Mouse (Mus musculus) midbrain, embryonic 12.5 days (tissue): ENCODE results near the gene Ccn6. TPM values are rescaled to one million over a fixed set of nuclear protein-coding genes. Genes with fewer than 3 reads are reported as not detected.
A peak's percentile ranks its signal among the peaks of the same experiment; 100 is the strongest.
"Not testable (repeated sequence)": the region's sequence is repeated elsewhere in the genome, so short reads cannot be mapped to it uniquely, and the experiment has no call there.

ENCODE experiments used
- ATAC-seq: fragments of 200-750 bp; cut with Nextera tagmentation; 2 replicates; pipeline ENCODE4 v1.8.0; 2017; ENCODE audit warnings: low read depth, moderate TSS enrichment, moderate library complexity; ENCODE audit not compliant: low FRiP score
- H3K27ac ChIP-seq: fragments of 300-500 bp; sonication (generic); replicated peaks from 2 replicates; pipeline ENCODE4 v1.5.1; 2016; ENCODE audit warnings: mild to moderate bottlenecking
- H3K27me3 ChIP-seq: fragments of 300-500 bp; sonication (generic); 2 replicates; pipeline ENCODE4 v1.6.1; 2016; ENCODE audit warnings: mild to moderate bottlenecking
- H3K36me3 ChIP-seq: fragments of 300-500 bp; sonication (generic); 2 replicates; pipeline ENCODE4 v1.6.1; 2016
- H3K4me1 ChIP-seq: fragments of 300-500 bp; sonication (generic); 2 replicates; pipeline ENCODE4 v1.6.1; 2016
- H3K4me2 ChIP-seq: fragments of 300-500 bp; sonication (generic); replicated peaks from 2 replicates; pipeline ENCODE4 v1.6.1; 2016; ENCODE audit warnings: mild to moderate bottlenecking, moderate library complexity
- H3K4me3 ChIP-seq: fragments of 300-500 bp; sonication (generic); 2 replicates; pipeline ENCODE4 v1.5.1; 2016; ENCODE audit warnings: mild to moderate bottlenecking
- H3K9ac ChIP-seq: fragments of 300-500 bp; sonication (generic); replicated peaks from 2 replicates; pipeline ENCODE4 v1.6.1; 2016; ENCODE audit warnings: mild to moderate bottlenecking, moderate library complexity
- H3K9me3 ChIP-seq: fragments of 300-500 bp; sonication (generic); 2 replicates; pipeline ENCODE4 v1.6.1; 2016; ENCODE audit warnings: mild to moderate bottlenecking
- WGBS: fragments of 180-500 bp; shearing (Covaris S2); methylation state at CpG from one replicate; pipeline ENCODE4 v1.1.7; 2016; 5-methylcytosine and 5-hydroxymethylcytosine counted together
- polyA plus RNA-seq: library from polyadenylated mRNA; unstranded; fragments of >200 nt; fragmentation: Nextera tagmentation; extraction: Ambion mirVana; gene quantifications from 2 replicates; pipeline ENCODE4 v1.2.1, GENCODE M21; 2016

The Ccn6 gene
- polyA plus RNA-seq: 0.24 and 0.28 TPM in 2 replicates

GRCm38 (mm10) chr10:39163694-39164093 lies at the start of gene Ccn6:
TSS of gene Ccn6 (minus strand) at chr10:39163794.
- Histone ChIP-seq H3K27me3 (peaks cover 17% of the 10 kb centered on the region; the same call in 1 of the 2 replicates), H3K36me3 (no peaks in the 10 kb centered on the region), H3K9me3 (no peaks in the 10 kb centered on the region), H3K27ac (no peak within 1 kb of the TSS), H3K4me3 (no peak within 1 kb of the TSS), H3K9ac (no peak within 1 kb of the TSS), H3K4me2 (no peak within 1 kb of the TSS), H3K4me1 (0 out of 2 replicates have a peak, but pooled peaks cover 3% of the 10 kb centered on the region)
- WGBS: 84% methylated on average over 10 of the region's 10 CpGs
- no peak for ATAC-seq

DNA sequence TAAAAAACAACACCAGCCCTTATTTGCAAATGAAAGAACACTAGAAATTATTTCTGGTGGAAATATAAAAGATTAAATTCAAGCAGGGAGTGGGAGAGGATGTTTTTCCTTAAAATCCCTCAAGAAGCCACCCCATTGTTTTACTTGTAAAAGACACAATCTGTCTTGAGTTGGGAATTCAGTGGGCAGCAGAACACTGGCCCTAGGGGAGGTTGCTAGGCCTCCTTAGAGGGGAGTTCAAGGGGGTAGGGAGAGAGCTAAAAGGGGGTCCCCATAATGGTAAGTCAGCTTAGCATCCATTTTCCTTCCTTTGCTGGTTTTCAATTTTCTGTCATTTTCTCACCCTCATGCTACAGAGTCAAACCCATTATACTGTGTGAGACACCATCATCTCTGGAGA lies 46.4 kb upstream of the Ccn6 start:
- ATAC-seq: peak; percentile 63
- Histone ChIP-seq H3K27me3 (no peaks in the 10 kb centered on the region), H3K4me3 (no peak overlapping the region)

GRCm38 (mm10) chr10:39209161-39210025 lies 45.8 kb upstream of the Ccn6 start:
- ATAC-seq: peak; percentile 92
- Histone ChIP-seq H3K27me3 (no peaks in the 10 kb centered on the region), H3K4me2 (peak overlapping the region; percentile 21; the same call in 1 of the 2 replicates), H3K27ac (peak overlapping the region; percentile 88), H3K4me3 (no peak overlapping the region), H3K9ac (no peak overlapping the region), H3K4me1 (peaks cover 14% of the 10 kb centered on the region), H3K9me3 (peaks cover 5% of the 10 kb centered on the region; the same call in 1 of the 2 replicates), H3K36me3 (no peaks in the 10 kb centered on the region)
- 23% methylated on average over 10 of the region's 10 CpGs for WGBS

More for the DNA sequence above, 46.4 kb upstream of the Ccn6 start:
- Histone ChIP-seq H3K9me3 (peaks cover 1% of the 10 kb centered on the region; the same call in 1 of the 2 replicates), H3K36me3 (no peaks in the 10 kb centered on the region), H3K27ac (peak overlapping the region; percentile 88), H3K4me1 (peaks cover 14% of the 10 kb centered on the region), H3K4me2 (no peak overlapping the region), H3K9ac (no peak overlapping the region)

DNA sequence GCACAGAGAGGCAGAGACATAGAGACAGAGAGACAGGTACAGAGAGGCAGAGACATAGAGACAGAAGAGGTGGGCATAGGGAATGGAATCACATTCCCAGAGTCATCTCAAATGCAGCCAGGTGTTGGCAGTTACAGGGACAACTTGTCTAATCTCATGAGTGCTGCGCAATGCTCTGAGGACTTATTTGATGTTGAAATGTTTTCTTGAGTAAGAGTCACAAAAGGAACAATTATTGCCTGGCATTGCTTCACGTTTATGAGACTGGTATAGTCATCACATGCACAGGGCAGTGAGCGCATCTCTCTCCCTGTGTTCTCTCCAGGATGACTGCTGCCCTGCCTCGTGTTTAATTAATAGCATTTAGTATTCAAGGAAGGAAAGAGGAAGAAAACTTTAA lies 45.1 kb upstream of the Ccn6 start:
- Histone ChIP-seq H3K36me3 (no peaks in the 10 kb centered on the region), H3K27me3 (no peaks in the 10 kb centered on the region), H3K9ac (no peak overlapping the region), H3K4me2 (no peak overlapping the region), H3K4me1 (peaks cover 14% of the 10 kb centered on the region), H3K4me3 (no peak overlapping the region), H3K9me3 (peaks cover 11% of the 10 kb centered on the region; the same call in 1 of the 2 replicates), H3K27ac (peak overlapping the region; percentile 88)
- 78% methylated on average over 4 of the region's 4 CpGs for WGBS
- ATAC-seq: no peak

DNA sequence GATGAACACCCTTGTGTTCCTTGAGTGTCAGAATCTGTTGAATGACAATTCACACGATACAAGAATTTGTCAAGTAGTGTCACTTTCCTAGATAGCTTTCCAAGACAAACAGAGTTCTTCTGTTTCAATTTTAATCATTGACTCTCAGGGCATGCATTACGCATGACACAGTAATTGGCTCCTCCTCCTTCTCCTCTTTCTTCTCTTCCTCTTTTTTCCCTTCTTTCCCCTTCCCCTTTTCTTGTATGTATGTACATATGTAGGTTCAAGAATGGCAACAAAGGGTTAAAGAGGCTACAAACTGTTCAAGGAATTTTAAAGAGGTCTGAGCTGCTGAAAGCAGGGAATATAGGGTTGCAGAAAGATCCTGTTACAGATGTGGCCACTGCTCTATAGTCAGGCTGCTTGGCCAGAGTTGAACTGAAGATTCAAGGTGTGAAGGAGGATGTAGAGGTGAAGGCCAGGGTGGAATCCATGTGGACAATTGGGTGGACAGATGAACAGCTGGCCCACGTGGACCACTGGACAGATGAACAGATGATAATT lies 43.8 kb upstream of the Ccn6 start:
- H3K9ac ChIP-seq: no peak overlapping the region
- 85% methylated on average over 3 of the region's 3 CpGs for WGBS
- H3K27ac ChIP-seq: no peak overlapping the region
- H3K9me3 ChIP-seq: peaks cover 12% of the 10 kb centered on the region; the same call in 1 of the 2 replicates
- H3K4me3 ChIP-seq: no peak overlapping the region
- no peak for ATAC-seq
- H3K4me1 ChIP-seq: peaks cover 14% of the 10 kb centered on the region
- H3K36me3 ChIP-seq: no peaks in the 10 kb centered on the region
- no peak overlapping the region for H3K4me2 ChIP-seq
- no peaks in the 10 kb centered on the region for H3K27me3 ChIP-seq

DNA sequence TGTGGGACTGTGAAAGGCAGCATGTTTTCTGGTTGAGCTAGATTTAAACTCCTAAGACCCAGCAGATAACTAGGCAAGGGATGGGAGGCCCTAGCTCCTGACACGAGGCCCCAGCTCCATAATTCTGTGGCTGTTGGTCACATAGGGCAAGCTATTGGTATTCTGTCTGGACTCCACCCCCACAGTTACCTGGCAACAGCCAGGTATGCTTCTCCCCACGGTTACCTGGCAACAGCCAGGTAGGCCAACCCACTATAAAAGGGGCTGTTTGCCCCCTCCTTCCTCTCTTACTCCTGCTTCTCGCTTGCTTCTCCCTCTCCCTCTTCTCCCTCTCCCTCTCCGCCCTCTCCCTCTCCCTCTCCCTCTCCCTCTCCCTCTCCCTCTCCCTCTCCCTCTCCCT lies 38.9 kb upstream of the Ccn6 start:
- H3K27me3 ChIP-seq: no peaks in the 10 kb centered on the region
- 69% methylated on average over 4 of the region's 4 CpGs for WGBS
- no peak overlapping the region for H3K9ac ChIP-seq
- peaks cover 12% of the 10 kb centered on the region; the same call in 1 of the 2 replicates for H3K9me3 ChIP-seq
- no peak for ATAC-seq
- H3K27ac ChIP-seq: no peak overlapping the region
- H3K4me3 ChIP-seq: no peak overlapping the region
- H3K4me1 ChIP-seq: no peaks in the 10 kb centered on the region
- H3K36me3 ChIP-seq: no peaks in the 10 kb centered on the region
- H3K4me2 ChIP-seq: no peak overlapping the region

- ATAC-seq, H3K27ac ChIP-seq, H3K9me3 ChIP-seq, H3K9ac ChIP-seq, H3K27me3 ChIP-seq, H3K36me3 ChIP-seq, H3K4me1 ChIP-seq, H3K4me3 ChIP-seq, H3K4me2 ChIP-seq: not testable (repeated sequence)
- 93% methylated on average over 11 of the region's 11 CpGs for WGBS
Measured at GRCm38 (mm10) chr10:39198216-39198615, 34.6 kb upstream of the Ccn6 start.

- ATAC-seq: no peak
- H3K4me2 ChIP-seq: no peak overlapping the region
- no peak overlapping the region for H3K27ac ChIP-seq
- no peaks in the 10 kb centered on the region for H3K4me1 ChIP-seq
- no peaks in the 10 kb centered on the region for H3K9me3 ChIP-seq
- H3K36me3 ChIP-seq: no peaks in the 10 kb centered on the region
- H3K9ac ChIP-seq: no peak overlapping the region
- 96% methylated on average over 3 of the region's 3 CpGs for WGBS
- H3K4me3 ChIP-seq: no peak overlapping the region
- no peaks in the 10 kb centered on the region for H3K27me3 ChIP-seq
Measured at GRCm38 (mm10) chr10:39192673-39193072, 29.1 kb upstream of the Ccn6 start.

GRCm38 (mm10) chr10:39185545-39185906 lies 21.9 kb upstream of the Ccn6 start:
- WGBS: 81% methylated on average over 4 of the region's 4 CpGs
- Histone ChIP-seq H3K27me3 (no peaks in the 10 kb centered on the region), H3K27ac (no peak overlapping the region), H3K4me3 (no peak overlapping the region), H3K4me1 (peaks cover 3% of the 10 kb centered on the region; the same call in 1 of the 2 replicates), H3K36me3 (no peaks in the 10 kb centered on the region), H3K9ac (no peak overlapping the region), H3K9me3 (no peaks in the 10 kb centered on the region), H3K4me2 (no peak overlapping the region)
- ATAC-seq: no peak

DNA sequence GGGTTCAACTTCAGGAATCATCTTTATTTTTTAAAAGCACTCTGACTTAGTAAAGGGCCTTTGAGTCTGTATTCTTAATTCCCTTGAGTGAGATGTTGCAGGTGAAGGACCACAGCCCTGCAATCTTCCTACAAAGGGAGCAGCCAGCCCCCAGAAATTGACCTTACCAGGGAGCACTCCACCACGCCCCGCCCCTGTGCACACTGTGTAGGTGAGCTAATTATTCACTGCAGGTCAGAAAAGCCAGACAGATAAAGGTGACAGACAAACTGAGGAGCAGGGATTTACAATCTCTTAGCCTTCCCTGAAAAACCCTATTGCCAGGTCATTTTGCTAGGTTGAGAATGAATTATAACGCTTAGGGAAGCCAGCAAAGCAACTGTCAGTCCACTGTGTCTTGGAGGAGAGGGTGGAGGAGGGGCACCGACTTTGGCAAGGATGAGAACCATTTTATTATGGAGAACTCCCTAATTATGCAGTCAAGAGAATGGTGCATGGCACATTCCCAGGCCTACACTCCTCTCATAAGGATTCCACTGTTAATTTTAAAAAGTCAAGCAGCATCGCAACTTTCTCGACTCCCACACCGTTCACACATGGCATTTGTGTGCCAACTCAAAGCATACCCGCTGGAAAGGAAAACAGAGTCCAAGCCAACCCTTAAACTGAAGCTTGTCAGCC lies 21.4 kb upstream of the Ccn6 start:
- H3K4me2 ChIP-seq: no peak overlapping the region
- ATAC-seq: no peak

GRCm38 (mm10) chr10:39176981-39177380 lies 13.4 kb upstream of the Ccn6 start:
- 90% methylated on average over 5 of the region's 5 CpGs for WGBS
- ATAC-seq: no peak

More for the DNA sequence above, 21.4 kb upstream of the Ccn6 start:
- Histone ChIP-seq H3K4me1 (peaks cover 3% of the 10 kb centered on the region; the same call in 1 of the 2 replicates), H3K27ac (no peak overlapping the region), H3K4me3 (no peak overlapping the region), H3K36me3 (no peaks in the 10 kb centered on the region), H3K27me3 (no peaks in the 10 kb centered on the region), H3K9ac (no peak overlapping the region), H3K9me3 (no peaks in the 10 kb centered on the region)
- 87% methylated on average over 8 of the region's 8 CpGs for WGBS

DNA sequence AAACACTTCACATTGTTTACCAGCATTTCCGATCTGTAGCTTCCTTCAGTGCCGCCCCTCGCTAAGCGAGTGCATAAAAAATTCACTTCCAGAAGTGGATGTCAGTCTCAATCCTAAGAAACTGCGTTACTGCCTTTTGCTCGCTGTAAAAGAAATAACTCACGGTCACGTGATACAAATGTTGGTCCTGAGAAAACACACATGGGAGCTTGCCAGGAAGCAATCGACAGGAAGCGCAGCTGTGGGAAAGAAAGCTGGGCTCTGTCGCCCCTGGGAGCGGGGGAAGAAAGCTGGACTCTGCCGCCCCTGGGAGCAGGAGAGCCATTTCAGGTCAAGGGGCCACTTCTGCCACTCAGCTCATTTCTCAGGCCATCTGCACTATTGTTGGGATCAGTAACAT lies 9.5 kb upstream of the Ccn6 start:
- Histone ChIP-seq H3K9ac (no peak overlapping the region), H3K27ac (peak overlapping the region; percentile 58), H3K4me1 (peaks cover 20% of the 10 kb centered on the region), H3K27me3 (peaks cover 14% of the 10 kb centered on the region), H3K4me3 (no peak overlapping the region), H3K4me2 (no peak overlapping the region), H3K9me3 (no peaks in the 10 kb centered on the region), H3K36me3 (no peaks in the 10 kb centered on the region)
- 50% methylated on average over 13 of the region's 13 CpGs for WGBS
- ATAC-seq: no peak

More at GRCm38 (mm10) chr10:39176981-39177380, 13.4 kb upstream of the Ccn6 start:
- H3K9me3 ChIP-seq: no peaks in the 10 kb centered on the region
- H3K4me2 ChIP-seq: no peak overlapping the region
- H3K36me3 ChIP-seq: no peaks in the 10 kb centered on the region
- peaks cover 8% of the 10 kb centered on the region for H3K4me1 ChIP-seq
- H3K4me3 ChIP-seq: no peak overlapping the region
- H3K27me3 ChIP-seq: no peaks in the 10 kb centered on the region
- H3K9ac ChIP-seq: no peak overlapping the region
- H3K27ac ChIP-seq: no peak overlapping the region
